ENCODE assay signal across 8 mouse cellular contexts in genomic region chr7:28436932-28437570, GRCm38 (mm10). TPM values are rescaled to one million over a fixed set of nuclear protein-coding genes. Genes with fewer than 3 reads are reported as not detected.
DNase-seq lines count a peak whose midpoint lies in the region; ATAC-seq and TF ChIP-seq lines count a peak whose summit lies in the region.

TSS of gene Gmfg (plus strand) at chr7:28437447.

- peaks cover 21% of the 10 kb centered on the region for H3K36me3 ChIP-seq in E14TG2a.4 (ENCODE audit: insufficient read depth, low read length)
- H3K36me3 ChIP-seq in forebrain, embryonic 10.5 days (replicated peaks), result peaks cover 21% of the 10 kb centered on the region
- H3K36me3 ChIP-seq in heart, embryonic 16.5 days (ENCODE audit: control insufficient read depth, insufficient read depth), result no peaks in the 10 kb centered on the region
- peaks cover 1% of the 10 kb centered on the region; the same call in 1 of the 2 replicates for H3K36me3 ChIP-seq in liver, postnatal 0 days (replicated peaks; ENCODE audit: insufficient read depth, low read length)
- H3K36me3 ChIP-seq in neural tube, embryonic 13.5 days, result peaks cover 15% of the 10 kb centered on the region

- ATAC-seq in heart, embryonic 16.5 days (replicated peaks; ENCODE audit: extremely low read depth, insufficient read depth, low FRiP score), result peak; percentile 14
- ATAC-seq in liver, postnatal 0 days, result peak; percentile 59
- ATAC-seq in neural tube, embryonic 13.5 days (ENCODE audit: low read depth), result peak; percentile 64

- H3K4me3 ChIP-seq in E14TG2a.4 (replicated peaks; ENCODE audit: low read length), result peak within 1 kb of the TSS; percentile 85
- peak within 1 kb of the TSS; percentile 93 for H3K4me3 ChIP-seq in forebrain, embryonic 10.5 days
- peak within 1 kb of the TSS; percentile 92 for H3K4me3 ChIP-seq in heart, embryonic 16.5 days (ENCODE audit: low read length)
- peak within 1 kb of the TSS; percentile 91 for H3K4me3 ChIP-seq in liver, postnatal 0 days (ENCODE audit: low read depth, low read length)
- peak within 1 kb of the TSS; percentile 79 for H3K4me3 ChIP-seq in neural tube, embryonic 13.5 days

- WGBS in forebrain, embryonic 10.5 days, result 2% methylated on average over 16 of the region's 16 CpGs
- 2% methylated on average over 16 of the region's 16 CpGs for WGBS in heart, embryonic 16.5 days
- 5% methylated on average over 16 of the region's 16 CpGs for WGBS in liver, postnatal 0 days (ENCODE audit: insufficient replicate concordance)
- WGBS in neural tube, embryonic 13.5 days, result 3% methylated on average over 16 of the region's 16 CpGs

- peak; percentile 70 for TF ChIP-seq CTCF in E14TG2a.4 (conservative IDR thresholded peaks at IDR 0.05; ENCODE audit: low read length)
- peak; percentile 93 for TF ChIP-seq CTCF in liver, postnatal 0 days (IDR thresholded peaks at IDR 0.05; ENCODE audit: low read depth)

- peaks cover 58% of the 10 kb centered on the region for H3K4me1 ChIP-seq in E14TG2a.4 (replicated peaks; ENCODE audit: low read depth, low read length)
- H3K4me1 ChIP-seq in forebrain, embryonic 10.5 days, result peaks cover 42% of the 10 kb centered on the region
- H3K4me1 ChIP-seq in heart, embryonic 16.5 days (ENCODE audit: control insufficient read depth, insufficient read depth, low read length), result peaks cover 33% of the 10 kb centered on the region
- peaks cover 47% of the 10 kb centered on the region for H3K4me1 ChIP-seq in liver, postnatal 0 days (ENCODE audit: insufficient read depth)
- H3K4me1 ChIP-seq in neural tube, embryonic 13.5 days (replicated peaks), result peaks cover 41% of the 10 kb centered on the region

- no peaks in the 10 kb centered on the region for H3K9me3 ChIP-seq in E14TG2a.4 (ENCODE audit: low read length)
- no peaks in the 10 kb centered on the region for H3K9me3 ChIP-seq in forebrain, embryonic 10.5 days
- H3K9me3 ChIP-seq in heart, embryonic 16.5 days (replicated peaks; ENCODE audit: control insufficient read depth, low read length), result no peaks in the 10 kb centered on the region
- no peaks in the 10 kb centered on the region for H3K9me3 ChIP-seq in liver, postnatal 0 days (ENCODE audit: low read length)
- H3K9me3 ChIP-seq in neural tube, embryonic 13.5 days, result no peaks in the 10 kb centered on the region

- H3K9ac ChIP-seq in heart, embryonic 16.5 days (ENCODE audit: low read length), result peak within 1 kb of the TSS; percentile 80
- peak within 1 kb of the TSS; percentile 72 for H3K9ac ChIP-seq in liver, postnatal 0 days (replicated peaks)
- peak within 1 kb of the TSS; percentile 75 for H3K9ac ChIP-seq in neural tube, embryonic 13.5 days

- DNase-seq in c-Kit-positive CD71-positive TER-119-negative erythroid progenitor cells, embryonic 14.5 days (ENCODE audit: low read depth), result peak; percentile 85
- DNase-seq in forebrain, embryonic 10.5 days (ENCODE audit: extremely low spot score, low spot score), result peak; percentile 80
- peak; percentile 86 to 87 for DNase-seq in kidney, postnatal 36 days
- DNase-seq in liver, postnatal 0 days, result peak; percentile 86
- peak; percentile 77 for DNase-seq in testis, postnatal 10 days (ENCODE audit: low spot score)

- no peaks in the 10 kb centered on the region for H3K27me3 ChIP-seq in E14TG2a.4 (ENCODE audit: insufficient read depth, low read length)
- H3K27me3 ChIP-seq in forebrain, embryonic 10.5 days (ENCODE audit: poor library complexity, severe bottlenecking), result no peaks in the 10 kb centered on the region
- H3K27me3 ChIP-seq in heart, embryonic 16.5 days (ENCODE audit: control insufficient read depth, insufficient read depth, low read length), result no peaks in the 10 kb centered on the region
- H3K27me3 ChIP-seq in liver, postnatal 0 days (ENCODE audit: insufficient read depth, low read length), result no peaks in the 10 kb centered on the region
- H3K27me3 ChIP-seq in neural tube, embryonic 13.5 days, result no peaks in the 10 kb centered on the region

- H3K4me2 ChIP-seq in heart, embryonic 16.5 days (ENCODE audit: low read depth, low read length), result peak within 1 kb of the TSS; percentile 89
- peak within 1 kb of the TSS; percentile 91 for H3K4me2 ChIP-seq in liver, postnatal 0 days (ENCODE audit: low read depth, low read length)
- H3K4me2 ChIP-seq in neural tube, embryonic 13.5 days, result peak within 1 kb of the TSS; percentile 66

- H3K27ac ChIP-seq in forebrain, embryonic 10.5 days, result peak within 1 kb of the TSS; percentile 91
- H3K27ac ChIP-seq in heart, embryonic 16.5 days (ENCODE audit: low read length), result peak within 1 kb of the TSS; percentile 80
- H3K27ac ChIP-seq in liver, postnatal 0 days (ENCODE audit: low read depth), result peak within 1 kb of the TSS; percentile 90
- H3K27ac ChIP-seq in neural tube, embryonic 13.5 days (replicated peaks), result peak within 1 kb of the TSS; percentile 84

- no peak for TF ChIP-seq EP300 in liver, postnatal 0 days (IDR thresholded peaks at IDR 0.05; ENCODE audit: low read depth)

RNA-seq across cellular contexts. Expression of gene Gmfg, which starts in this region (rescaled TPM):
- polyA plus RNA-seq in forebrain, embryonic 10.5 days (2016; fragmentation: Nextera tagmentation; extraction: Ambion mirVana), result 8.0 and 8.3 TPM in 2 replicates
- 17.9 and 32.7 TPM in 2 replicates for polyA plus RNA-seq in heart, embryonic 16.5 days (2015; fragmentation: Nextera tagmentation; extraction: Ambion mirVana)
- polyA plus RNA-seq in liver, postnatal 0 days (2015; fragmentation: Nextera tagmentation; extraction: Ambion mirVana), result 75.4 and 81.4 TPM in 2 replicates
- 5.3 and 6.0 TPM in 2 replicates for polyA plus RNA-seq in neural tube, embryonic 13.5 days (2015; fragmentation: Nextera tagmentation; extraction: Ambion mirVana)

Comparison
In these comparisons a context has a peak if more than half of its experiments do, and no peak if none do; other contexts are left out.
1. Peak in every context shown above with its lines: DNase-seq, ATAC-seq, H3K4me3 ChIP-seq and H3K27ac ChIP-seq.
2. ATAC-seq: peak in every context shown above with its lines; median percentile 64 in neural tube, embryonic 13.5 days; 59 in liver, postnatal 0 days; 14 in heart, embryonic 16.5 days.